Mouse (Mus musculus): Measurements from ENCODE around the gene E130308A19Rik.

The E130308A19Rik gene

DNA sequence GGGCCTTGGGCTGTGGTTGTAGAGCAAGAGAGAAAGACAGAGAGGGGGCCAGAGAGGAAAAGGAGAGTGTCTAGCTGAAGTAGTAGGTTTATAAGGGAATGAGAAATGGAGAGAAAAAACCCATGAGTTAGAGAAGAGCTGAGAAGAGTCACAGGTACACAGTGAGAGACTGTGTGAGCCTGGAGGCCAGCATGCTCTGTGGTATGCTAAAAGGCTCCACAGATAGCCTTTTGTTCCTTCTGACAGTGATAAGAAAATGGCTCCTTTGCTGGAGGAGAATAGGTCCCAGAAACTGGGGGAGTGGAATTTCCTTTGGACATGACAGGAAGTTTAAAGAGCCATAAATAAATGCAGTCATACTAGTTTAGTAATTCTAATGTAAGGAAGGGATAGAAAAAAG lies 13.2 kb downstream of the E130308A19Rik start:
- DNase-seq (ENCODE audit: low spot score), result no peak

DNA sequence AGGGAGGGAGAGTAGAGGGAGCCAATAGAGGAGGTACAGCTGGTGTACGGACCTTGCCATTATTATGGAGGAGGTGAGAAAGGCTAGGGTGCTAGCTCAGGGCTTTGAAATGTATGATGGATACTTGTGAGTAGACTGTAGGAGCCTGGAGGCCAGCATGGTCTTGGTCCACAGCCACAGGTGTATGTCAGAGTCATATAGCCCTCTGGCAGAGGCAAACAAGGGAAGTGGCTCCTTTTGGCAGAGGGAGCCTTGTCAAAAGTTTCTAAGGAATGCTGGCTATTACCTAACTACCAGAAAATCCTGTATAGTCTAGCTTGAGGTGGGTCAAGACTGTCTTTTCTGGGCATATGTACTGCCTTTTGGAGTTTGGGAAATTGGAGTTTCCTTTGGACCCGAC lies 14.7 kb downstream of the E130308A19Rik start:
- DNase-seq (ENCODE audit: low spot score), result no peak

DNA sequence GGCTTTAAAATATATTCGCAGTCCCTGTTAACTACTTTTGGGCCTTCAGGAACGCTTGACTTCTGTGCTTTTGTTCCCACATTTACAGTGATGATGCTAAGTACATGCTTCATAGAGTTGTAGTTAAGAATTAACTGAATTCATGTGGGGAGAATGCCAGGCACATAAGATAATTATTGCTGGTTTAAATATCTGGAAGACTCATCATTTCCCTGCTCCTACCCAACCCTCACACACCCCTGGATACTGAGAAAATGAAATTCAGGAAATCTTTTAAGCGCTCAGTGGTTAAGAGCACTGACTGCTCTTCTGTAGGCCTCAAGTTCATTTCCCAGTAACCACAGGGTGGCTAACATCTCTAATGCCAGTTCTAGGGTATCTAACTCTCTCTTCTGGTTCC lies 16.0 kb downstream of the E130308A19Rik start:
- no peak for DNase-seq (ENCODE audit: low spot score)

DNA sequence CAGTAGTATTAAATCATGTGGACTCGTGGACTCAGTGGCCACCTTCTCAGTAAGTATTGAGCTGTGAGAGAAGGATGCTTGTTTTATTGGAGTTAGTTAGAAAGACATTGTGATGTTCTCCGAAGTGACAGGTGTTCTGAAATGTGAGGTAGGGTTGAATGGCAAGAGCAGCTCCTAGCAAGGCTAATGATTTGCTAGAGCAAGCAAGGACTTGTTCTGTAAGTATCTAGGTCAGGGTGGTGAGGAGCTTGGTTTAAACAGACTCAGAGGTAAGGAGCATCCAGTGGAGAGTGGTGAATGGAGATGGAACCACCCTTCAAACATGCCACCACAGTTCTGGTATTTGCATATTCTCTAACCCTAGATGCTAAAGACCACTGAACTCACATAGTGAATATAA lies 16.6 kb downstream of the E130308A19Rik start:
- no peak for DNase-seq (ENCODE audit: low spot score)

DNA sequence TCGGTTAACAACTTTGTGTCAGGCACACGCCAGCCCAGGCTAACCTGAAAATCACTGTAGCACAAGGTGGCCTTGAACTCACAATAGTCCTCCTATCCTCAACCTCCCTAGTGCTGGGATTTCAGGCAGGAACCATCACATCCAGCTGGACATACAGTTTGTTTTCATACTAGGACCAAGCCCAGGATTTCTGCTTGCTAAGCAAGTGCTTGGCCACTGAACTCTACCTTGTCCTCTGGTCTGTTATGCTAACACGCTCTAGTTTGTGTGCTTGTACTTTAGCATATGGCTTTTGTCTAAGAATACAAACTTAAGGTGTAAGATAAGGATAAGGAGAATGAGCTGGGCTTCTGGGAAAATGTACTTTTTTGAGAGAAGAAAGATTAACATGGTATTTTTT lies 18.4 kb downstream of the E130308A19Rik start:
- DNase-seq (ENCODE audit: low spot score), result no peak

DNA sequence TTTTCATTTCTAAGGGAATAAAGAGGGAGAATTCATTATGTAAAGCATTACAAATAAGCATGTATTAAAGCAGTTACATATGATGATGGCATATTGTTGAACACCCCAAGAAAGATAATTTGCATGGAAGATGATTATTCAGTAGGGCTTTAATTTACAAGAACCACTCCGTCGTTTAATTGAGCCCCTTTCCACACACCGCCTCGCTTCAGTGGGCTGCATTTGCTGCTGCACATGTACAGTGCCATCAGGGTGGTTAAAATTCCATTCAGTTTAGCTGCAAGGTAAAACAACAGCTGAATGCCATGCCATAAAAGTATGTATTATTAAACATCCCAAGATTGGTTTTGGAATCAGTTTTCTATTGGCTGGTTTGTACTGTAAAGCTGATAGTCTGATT lies 19.0 kb downstream of the E130308A19Rik start:
- DNase-seq (ENCODE audit: low spot score), result no peak

DNA sequence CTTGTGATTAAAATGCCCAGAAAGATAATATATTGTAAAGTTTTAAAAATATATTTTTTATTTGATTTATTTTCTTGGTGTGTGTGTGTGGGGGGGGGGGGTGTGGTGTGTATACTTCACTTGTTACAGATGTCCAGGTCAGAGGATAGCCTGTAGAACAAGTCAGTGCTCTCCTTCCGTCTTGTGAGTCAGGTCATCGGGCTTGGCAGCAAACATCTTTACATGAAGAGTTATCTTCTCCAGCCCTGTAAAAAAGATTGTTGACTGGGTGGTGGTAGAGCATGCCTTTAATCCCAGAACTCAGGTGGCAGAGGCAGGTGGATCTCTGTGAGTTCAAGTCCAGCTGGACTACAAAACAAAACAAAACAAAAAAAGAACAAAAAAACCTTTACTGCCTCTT lies 19.6 kb downstream of the E130308A19Rik start:
- no peak for DNase-seq (ENCODE audit: low spot score)

GRCm38 (mm10) chr4:59646020-59646696 lies 20.1 kb downstream of the E130308A19Rik start:
- no peak for DNase-seq (ENCODE audit: low spot score)

- no peak for DNase-seq (ENCODE audit: low spot score)
Measured at GRCm38 (mm10) chr4:59649119-59649518, 23.1 kb downstream of the E130308A19Rik start.

GRCm38 (mm10) chr4:59652166-59652681 lies 26.2 kb downstream of the E130308A19Rik start:
- DNase-seq (ENCODE audit: low spot score), result no peak

- DNase-seq (ENCODE audit: low spot score), result no peak
Measured at GRCm38 (mm10) chr4:59656061-59656642, 30.1 kb downstream of the E130308A19Rik start.

GRCm38 (mm10) chr4:59662163-59662562 lies 36.2 kb downstream of the E130308A19Rik start:
- no peak for DNase-seq (ENCODE audit: low spot score)

DNA sequence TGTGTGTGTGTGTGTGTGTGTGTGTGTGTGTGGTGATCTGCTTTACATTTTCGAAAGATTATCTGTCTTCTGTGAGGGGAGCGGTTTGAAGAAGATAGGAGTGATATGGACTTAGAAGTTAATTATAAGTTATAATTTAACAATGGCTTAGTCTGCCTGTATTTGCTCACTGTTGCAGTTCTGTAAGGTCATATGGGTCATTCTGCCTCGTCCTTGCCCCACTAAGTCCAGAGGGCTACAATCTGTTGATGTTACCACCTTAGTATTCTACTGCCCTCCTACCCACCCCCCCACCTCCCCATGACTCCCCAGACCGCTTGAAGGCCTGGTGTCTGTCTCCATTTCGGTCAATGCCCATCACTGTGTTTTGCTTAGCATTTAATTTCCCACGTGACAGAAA lies 37.4 kb downstream of the E130308A19Rik start:
- no peak for DNase-seq (ENCODE audit: low spot score)

GRCm38 (mm10) chr4:59666550-59667317 lies 40.7 kb downstream of the E130308A19Rik start:
- no peak for DNase-seq (ENCODE audit: low spot score)

DNA sequence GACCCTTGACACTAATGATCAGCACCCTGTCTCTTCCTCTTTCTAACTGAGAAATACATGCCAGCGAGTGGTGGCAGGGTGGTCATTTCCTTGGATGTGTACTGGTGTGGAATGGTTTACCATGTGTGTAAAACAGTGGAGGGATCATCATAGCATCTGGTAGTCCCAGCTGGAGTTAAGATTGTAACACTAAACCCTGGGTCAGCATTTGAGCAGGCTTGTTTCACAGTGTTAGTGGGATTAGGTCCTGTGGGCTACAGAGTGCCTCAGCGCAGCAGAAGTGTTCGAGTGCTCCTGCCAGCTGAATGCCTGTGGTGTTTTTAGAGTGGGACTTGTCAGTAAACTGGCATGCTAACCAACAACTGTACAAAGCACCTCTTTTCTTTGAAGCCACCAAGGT lies 42.0 kb downstream of the E130308A19Rik start:
- DNase-seq (ENCODE audit: low spot score), result no peak

- no peak for DNase-seq (ENCODE audit: low spot score)
Measured at GRCm38 (mm10) chr4:59669131-59669530, 43.1 kb downstream of the E130308A19Rik start.

GRCm38 (mm10) chr4:59670015-59670414 lies 44.0 kb downstream of the E130308A19Rik start:
- DNase-seq (ENCODE audit: low spot score), result no peak

GRCm38 (mm10) chr4:59673423-59674117 lies 47.6 kb downstream of the E130308A19Rik start:
- no peak for DNase-seq (ENCODE audit: low spot score)

GRCm38 (mm10) chr4:59674929-59675679 lies 49.1 kb downstream of the E130308A19Rik start:
- DNase-seq (ENCODE audit: low spot score), result no peak

DNA sequence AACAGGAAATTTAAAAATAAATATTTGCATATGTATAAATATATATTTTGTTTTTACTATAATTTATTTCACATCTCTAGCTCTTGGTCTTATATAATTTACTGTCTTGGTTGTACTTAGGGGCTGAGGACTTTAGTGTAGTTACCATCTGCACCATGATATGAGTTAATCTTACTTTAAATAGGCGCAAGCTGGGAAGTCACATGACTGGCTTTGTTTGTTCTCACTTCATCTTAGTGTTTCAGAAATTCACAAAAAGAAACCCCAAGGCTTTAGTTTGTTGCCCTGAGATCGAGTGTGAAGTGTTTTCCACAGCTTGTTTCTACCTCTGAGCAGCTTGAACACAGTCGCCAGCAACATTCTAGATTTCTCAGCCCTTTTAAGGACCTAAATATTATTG lies 49.7 kb downstream of the E130308A19Rik start:
- DNase-seq (ENCODE audit: low spot score), result no peak

DNA sequence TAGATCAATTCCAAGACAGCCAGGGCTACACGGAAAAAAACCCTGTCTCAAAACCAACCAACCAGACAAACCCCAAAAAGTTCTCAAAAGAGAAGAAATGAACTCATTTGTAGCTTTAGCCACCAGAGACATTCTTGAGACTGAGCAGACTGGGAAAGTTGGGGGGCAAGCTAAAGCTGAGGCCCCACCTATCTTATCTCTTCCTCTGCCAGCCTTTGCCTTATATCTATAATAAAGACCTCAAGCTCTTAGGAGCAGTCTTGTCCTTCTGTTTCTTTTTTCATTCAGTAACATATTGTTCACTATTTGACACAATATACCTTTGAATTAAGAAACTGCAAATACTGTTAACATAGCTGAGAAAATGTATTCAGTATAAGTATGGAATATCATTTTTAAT lies 55.4 kb downstream of the E130308A19Rik start:
- no peak for DNase-seq (ENCODE audit: low spot score)

DNA sequence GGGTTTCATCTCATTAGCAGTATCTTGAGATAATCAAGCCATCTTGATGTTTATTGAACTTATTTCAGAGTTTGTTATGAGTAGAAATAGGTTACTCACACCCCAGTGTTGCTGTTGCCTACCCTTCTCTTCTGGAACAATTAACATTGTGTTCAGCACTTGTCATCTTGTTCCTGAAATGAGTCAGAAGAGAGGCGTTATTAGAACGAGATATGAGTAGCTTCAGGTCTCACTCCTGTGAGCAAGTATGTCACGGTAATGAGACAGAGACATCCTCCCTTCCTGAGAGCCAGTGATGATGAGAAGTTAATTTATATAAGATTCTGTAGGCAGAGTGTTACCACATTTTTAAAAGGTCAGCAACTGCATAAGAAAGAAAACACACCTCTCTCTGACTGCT lies 56.5 kb downstream of the E130308A19Rik start:
- no peak for DNase-seq (ENCODE audit: low spot score)
